Mouse (Mus musculus): Measurements from ENCODE around the gene Slc35d1.

The Slc35d1 gene

DNA sequence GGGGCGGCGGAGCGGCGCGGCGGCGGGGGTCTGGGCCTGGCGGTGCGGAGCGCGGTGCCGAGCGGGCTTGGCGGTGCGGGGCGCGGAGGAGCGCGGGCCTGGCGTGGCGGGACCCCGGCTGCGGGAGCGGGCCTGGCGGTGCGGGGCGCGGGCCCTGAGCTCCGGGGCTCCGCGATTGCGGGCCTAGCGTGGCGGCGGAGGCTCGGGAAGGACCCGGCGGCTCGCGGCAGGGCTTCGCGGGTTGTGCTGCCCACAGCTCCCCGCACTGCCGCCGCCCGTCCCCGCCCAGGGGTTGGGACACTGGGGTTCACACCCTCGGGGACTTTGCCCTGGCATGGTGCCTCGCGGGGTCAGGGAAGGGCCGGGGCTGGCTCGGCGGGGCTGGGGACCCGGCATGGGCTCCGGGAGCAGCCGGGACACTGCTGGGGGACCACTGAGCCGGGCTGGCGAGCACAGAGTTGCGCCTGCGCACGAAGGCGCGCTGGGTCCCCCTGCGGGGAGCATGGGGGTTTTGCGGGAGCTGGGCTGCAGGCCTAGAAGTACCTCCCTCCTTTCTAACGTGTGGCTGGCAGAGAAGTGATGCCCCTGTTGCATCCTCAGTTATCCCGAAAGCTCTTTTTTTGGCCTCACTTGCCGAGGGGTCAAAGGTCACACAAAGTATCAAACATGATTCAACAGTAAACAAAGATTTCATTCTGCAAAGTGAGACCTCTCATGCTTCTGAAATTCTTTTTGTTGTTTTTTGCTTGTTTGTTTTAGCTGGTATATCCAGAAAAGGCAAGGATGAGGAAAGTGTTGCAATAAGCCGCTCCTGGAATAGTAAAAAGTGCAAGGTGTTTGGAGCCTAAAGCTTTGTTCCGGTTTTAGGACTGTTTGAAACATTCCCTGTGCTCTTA, at the start of gene Slc35d1:
Gene Slc35d1, minus strand, starts transcription at position 240 of the 896 bp plus-strand sequence.
- in situ Hi-C loops (cut with MboI, MseI), result loop anchor here (5.0 kb wide), 1 partner anchor 103 kb away; the partner anchor contains the start of genes Mier1 and Wdr78

DNA sequence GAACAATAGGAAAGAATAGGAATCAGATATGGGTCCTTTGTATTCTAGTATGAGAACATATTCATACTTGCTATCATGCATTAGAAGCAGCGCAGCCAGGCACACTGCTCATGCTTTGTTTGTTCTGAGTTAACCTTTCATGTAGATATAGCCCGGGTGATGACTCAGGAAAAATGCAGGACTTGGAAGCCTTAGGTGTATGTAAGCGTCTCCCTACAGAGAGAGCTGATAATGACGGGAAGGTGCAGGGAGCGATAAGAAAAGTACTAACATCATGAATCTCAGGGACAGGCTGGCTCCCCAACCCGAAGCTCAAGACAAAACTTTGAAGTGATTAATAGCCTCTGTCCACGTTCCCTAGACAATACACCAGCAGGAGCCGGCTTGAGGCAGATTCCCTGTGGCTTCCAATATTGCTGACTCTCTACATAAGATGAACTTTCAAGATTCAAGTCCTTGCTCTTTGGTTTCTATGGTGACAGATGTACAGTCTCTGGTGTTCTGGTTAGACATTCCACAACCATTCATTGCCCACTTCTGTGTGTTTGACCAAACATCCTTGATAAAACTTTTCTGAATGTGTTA, 48.9 kb upstream of the Slc35d1 start:
- in situ Hi-C loops (cut with MboI, MseI), result no loop called here

DNA sequence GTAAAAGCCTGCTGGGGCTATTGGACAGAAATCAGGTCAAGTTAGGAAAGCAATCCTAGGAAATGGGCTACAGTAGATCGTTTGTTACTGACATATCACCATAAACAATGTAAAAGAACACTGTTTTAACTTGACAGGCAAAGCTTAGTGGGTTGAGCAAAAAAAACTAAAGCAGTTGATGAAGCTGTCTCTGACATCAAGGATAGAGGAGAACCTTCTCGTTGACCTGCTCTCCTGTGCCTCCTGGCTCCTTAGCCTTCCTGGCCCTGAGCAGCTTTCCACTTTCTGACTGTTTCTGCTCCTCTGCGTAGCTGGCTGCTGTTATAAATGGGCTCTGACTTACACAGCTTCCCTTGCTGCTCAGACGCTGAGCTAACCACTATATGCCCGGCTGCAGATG, 48.4 kb upstream of the Slc35d1 start:
- in situ Hi-C loops (cut with MboI, MseI), result no loop called here

DNA sequence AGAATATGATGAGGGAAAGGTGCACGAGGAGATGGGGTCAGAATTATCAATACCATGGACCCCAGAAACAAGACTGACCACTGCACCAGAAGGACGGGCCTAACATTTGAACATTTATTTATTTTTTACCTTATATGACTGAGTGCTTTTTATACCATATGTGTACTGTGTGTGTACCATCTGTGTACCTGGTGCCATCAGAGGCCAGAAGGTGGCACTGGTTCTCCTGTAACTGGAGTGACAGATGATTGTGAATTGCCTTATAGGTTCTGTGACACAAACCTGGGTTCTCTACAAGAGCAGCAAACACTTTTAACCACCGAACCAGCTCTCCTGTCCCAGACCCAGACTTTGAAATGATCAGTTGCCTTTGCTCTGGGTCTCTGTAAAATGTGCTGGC, 43.9 kb upstream of the Slc35d1 start:
- in situ Hi-C loops (cut with MboI, MseI), result no loop called here

DNA sequence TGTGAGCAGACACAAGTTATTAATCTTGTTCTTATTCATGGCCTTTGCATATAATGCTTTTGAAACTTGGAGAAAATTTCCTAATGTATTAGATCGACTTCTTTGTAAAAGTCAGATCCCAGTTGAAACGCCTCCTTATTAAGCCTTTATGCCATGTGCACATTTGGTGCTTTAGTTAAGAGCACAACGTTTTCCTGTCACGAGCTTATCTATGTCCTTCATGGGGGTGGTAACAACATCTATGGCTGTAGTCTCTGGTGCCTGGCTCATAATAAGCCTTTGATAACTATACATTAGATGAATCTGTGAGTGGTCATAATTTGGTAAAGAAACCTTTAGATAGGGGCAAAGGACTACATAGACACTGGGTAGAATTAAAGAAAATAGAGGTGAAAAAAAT, 38.9 kb upstream of the Slc35d1 start:
- in situ Hi-C loops (cut with MboI, MseI), result no loop called here

DNA sequence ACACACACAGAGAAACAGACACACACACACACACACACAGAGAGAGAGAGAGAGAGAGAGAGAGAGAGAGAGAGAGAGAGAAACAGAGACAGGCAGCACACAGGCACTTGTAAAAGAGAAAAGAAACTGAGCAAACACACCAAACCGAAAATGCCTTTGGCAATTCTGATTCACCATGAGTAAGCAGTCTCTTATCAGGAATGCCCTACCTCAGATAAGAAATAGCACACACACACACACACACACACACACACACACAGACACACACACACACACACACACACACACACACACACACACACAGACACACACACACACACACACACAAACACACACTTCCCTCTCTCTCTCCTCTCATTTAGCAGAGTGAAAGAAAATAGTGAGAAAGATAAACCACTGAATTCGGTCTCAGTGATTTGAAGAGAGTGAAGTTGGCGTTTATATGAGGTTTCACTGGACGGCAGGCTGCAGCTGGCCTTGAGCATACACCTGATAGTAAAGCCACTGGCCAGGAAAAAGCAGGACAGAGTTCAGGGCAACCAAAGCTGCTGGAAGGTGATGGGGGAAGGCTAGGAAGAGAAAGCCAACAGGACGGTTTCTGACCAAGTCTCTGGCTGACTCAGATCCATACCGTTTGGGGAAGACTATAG, 34.6 kb upstream of the Slc35d1 start:
- in situ Hi-C loops (cut with MboI, MseI), result no loop called here

DNA sequence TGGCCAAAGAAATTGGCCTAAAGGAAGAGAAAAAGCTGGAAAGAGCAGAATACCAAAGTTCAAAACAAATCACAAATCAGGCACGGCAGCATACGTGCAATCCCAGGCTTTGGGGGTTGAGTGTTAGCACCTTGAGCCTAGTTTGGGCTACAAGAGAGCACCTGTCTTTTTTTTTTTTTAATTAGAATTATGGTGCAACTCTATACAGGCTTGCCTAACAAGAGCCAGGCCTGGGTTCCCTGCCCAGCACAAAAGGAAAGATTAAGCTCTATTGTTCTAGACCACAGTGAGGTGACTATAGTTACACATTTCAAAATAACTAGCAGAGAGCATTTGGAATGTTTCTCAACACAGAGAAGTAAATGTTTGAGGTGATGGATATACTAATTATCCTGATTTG, 32.8 kb upstream of the Slc35d1 start:
- in situ Hi-C loops (cut with MboI, MseI), result no loop called here

DNA sequence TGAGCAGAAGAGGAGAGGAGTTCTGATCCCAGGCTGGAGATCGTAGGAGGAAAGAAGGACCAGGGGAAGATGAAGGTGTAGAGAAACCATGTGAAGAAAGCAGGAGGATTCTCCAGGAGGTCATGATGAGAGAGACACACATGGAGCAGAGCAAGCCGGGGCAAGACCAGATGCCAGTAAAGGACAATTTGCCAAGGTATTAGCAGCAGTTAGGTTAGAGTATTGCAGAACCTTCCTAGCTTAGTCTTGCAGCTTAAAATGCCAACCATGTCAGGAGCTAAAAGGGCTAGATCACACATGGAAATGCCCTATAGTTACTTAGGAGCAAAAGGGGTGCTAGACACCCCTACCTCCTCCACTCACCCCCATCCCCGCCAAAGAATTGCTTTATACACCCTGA, 32.3 kb upstream of the Slc35d1 start:
- in situ Hi-C loops (cut with MboI, MseI), result no loop called here

DNA sequence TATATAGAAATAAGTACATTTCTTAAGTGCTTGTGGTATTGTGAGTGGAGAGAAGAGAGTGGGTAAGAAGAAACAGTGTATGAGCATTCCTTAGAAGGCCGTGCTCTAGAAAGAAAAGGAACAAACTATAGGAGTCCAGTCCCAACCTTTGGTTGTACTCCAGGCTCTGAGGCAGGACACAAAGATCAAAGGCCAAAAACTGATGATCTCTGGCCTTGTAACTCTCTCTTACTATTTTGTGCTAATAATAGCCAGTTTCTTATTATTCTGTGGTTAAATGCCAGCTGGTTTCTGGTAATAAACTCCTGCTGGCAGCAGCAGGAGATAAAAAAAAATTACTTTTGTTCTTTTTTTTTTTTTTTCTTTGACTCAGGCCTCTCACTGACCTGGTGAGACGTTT, 17.2 kb upstream of the Slc35d1 start:
- in situ Hi-C loops (cut with MboI, MseI), result no loop called here

DNA sequence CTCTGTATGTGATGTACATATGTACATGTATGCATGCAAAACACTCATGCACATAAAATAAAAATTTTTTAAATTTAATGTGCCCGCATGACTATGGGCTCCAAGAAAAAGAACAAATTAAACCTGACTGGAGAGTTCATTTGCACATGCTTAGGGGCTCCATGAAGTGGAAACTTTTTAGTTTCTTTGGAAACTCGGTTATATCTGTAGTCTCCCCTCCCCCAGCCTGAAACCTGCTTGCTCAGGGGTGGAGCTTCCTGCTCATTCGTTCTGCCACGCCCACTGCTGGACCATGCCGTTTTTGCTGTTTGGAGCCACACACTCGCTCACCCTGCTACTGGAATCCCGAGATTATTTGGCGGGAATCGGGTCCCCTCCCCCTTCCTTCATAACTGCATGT, 7.9 kb upstream of the Slc35d1 start:
- in situ Hi-C loops (cut with MboI, MseI), result no loop called here

DNA sequence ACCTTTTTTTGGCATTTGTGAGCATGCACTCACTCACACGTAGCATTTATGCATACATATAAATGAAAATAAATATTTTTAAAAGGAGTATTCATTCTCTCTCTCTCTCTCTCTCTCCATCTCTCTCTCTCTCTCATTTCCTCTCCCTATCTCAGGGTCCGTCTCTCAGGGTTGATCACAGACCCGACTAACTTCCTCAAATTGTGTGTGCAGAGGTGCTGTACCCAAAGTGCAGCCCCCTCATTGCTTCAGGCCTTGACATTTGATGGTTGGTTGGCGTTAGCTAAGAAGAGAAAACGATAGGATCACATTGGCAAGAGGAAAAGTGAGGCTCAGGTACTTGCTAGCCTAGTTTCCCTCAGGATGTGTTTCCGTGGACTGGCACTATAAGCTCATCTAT, 6.8 kb upstream of the Slc35d1 start:
- in situ Hi-C loops (cut with MboI, MseI), result no loop called here

DNA sequence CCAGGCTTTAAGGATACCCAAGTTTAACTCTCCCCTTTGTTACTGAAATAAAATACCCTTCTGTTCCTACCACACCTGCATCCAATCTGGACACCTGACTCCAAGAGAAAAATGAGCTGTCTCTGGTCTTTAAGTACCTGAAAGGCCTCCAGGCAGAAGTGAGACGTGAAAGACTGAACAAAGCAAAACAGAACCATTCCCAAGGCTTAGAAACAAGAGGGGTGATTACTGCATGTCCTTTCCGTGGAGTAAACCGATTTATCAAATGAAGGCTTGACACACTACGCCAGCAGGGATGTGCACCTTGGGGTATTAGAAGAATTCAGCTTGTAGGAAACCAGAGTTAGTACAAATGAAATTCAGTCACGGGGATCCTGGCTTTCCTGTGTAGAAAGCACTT, 4.0 kb upstream of the Slc35d1 start:
- in situ Hi-C loops (cut with MboI, MseI), result loop anchor here (5.0 kb wide), 1 partner anchor 107 kb away; the partner anchor contains the start of genes Mier1 and Wdr78

DNA sequence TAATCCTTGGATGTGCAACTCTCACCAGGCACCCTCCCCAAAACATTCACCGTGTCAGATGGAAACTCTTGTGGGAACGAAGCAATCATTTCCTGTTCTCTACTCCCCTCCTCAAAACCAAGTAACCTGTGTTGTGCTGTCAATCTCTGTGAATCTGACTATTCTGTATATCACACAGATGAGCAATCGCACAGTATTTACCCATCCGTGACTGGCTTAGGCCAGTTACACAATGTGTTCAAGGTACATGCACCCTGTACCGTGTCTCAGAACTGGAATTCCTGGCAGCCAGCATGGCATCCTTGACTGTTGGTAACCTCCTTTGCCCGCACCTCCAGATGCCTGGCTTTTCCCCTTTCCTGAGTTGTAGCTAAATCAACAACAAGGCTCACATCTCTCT, 1.1 kb upstream of the Slc35d1 start:
- in situ Hi-C loops (cut with MboI, MseI), result loop anchor here (5.0 kb wide), 1 partner anchor 104 kb away; the partner anchor contains the start of genes Mier1 and Wdr78

DNA sequence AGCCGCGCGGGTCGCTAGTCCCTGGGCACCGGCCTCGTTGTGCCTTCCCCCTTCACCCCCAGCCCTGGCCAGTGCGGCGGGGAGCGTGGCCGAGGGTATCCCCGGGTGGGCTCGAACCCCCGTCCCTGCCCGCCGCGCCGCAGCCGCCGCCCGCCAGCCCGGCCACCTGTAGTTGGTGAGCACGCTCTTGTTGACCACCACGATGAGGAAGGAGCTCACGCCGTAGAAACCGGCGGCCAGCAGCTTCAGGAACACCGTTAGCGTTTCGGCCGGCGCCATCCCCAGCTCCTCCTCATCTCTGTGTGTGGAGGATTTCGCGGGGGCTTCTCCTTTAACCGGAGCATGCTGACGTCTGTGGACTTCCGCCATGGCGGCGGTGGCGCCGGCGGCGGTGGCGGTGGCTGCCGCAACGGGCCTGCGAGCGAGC, 453 bp downstream of the Slc35d1 start:
- in situ Hi-C loops (cut with MboI, MseI), result no loop called here

DNA sequence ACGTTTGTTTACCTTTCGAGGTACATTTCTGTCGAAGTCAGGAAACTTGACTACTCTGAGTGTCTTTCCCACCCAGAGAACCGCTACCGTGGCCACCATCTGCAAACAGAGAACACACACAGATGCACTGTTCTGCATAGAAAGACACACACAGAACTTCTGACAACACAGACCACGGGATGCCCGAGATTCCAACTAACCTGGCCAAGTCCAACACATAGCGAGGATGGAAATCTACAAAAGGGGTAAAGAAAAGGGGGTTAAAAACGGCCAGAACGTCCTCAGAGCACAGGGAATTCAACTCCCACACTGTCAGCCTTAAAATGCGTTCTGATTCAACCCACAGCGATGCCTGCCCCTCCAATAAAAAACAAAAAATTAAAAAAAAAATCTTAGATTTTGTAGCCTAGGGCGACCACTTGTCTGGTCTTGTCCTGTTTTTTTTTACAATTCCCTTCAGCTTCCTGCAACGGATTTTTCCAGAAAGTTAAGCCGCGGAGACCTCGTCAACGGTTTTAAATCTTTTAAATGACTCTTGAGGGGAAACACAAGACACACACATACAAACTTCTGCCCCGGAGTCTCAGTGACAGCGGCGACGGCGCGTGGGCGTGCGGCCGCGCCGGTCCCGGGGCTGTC, 986 bp downstream of the Slc35d1 start:
- in situ Hi-C loops (cut with MboI, MseI), result no loop called here

DNA sequence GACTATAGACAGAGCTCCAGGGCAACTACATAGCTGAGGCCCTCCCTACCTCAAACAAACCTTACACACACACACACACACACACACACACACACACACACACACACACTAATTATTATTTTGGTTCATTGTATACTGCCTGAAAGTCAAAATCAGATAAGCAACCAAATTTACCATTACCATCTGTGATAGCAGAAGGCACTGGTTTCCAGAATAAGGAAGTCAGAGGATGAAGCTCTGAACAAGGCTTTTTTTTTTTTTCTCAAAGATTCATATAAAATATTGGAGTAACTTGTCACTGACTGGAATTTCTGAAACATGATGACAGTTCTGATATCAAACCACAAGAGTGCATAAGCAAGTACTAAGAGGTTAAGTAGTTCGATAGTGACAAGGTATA, 6.4 kb downstream of the Slc35d1 start:
- in situ Hi-C loops (cut with MboI, MseI), result no loop called here

DNA sequence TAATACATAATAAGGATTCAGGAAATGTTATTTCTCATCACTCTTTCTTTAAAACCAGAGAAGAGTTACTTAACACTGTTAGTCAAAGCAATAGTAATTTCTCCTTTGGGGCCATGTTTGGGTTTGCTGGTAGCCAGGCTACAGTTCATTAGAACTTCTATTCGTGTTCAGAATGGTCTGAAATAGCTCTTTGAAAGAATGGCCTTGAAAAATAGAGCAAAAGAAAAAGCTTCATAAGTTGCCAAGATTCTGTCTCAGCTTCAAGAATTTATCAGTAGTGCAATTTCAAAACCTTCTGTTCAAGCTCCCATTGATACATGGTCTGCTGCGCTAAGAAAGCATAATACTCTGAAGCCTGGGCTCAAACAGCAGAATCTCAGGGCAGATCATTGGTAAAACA, 11.3 kb downstream of the Slc35d1 start:
- in situ Hi-C loops (cut with MboI, MseI), result no loop called here

DNA sequence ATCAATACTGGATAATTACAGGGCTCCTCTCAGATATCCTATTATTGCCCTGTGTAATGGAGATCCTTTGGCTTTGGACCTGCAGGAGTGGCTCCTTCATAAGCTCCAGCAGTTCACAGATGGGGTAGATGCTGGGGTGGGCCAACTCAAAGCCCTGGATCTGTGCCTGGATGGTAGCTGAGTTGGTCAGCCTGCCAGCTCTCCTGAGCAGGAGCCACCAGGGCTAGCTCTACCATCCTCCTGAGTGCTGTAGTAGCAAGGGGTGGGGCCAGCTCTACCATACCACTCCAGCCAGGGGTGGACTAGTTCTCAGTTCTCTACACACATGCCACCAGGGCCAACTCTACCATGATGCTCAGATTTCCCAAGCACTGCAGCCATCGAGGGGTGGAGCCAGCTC, 14.9 kb downstream of the Slc35d1 start:
- in situ Hi-C loops (cut with MboI, MseI), result no loop called here

DNA sequence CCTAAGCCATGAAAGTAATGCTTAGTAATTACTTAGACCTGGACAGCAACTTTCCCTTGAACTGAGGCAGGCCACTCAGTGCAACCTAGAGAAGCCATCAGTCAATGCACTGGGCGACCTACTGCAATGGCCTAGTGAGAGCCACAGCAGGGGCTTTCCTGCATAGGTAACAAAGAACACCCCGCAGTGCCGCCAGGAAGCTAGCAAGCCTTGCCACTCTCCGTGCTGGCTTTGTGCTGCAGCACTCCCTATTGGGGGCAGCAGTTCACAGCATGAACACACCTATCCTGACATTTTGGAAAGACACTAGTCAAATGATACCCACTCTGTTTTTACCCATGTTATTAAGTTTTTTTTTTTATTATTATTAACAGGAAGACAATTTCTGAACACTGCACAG, 15.9 kb downstream of the Slc35d1 start:
- in situ Hi-C loops (cut with MboI, MseI), result no loop called here

DNA sequence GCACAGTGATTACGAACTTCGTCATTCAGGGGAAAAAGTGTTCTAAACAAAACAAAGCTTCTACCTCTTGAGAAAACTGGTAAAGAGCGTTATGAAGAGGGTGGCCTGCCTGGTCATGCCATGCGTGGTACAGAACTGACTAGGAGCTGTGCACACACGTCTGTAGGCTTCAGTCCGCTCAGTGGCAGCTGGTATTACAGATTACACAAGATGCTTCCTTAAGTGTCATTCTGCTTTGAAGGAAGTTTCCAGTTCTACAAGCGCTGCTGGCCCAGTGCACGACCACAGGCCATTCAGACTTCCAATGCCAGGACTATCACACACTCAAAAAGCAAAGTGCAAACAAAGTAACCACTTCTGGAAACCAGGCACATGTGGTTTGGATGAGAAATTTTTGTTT, 17.6 kb downstream of the Slc35d1 start:
- in situ Hi-C loops (cut with MboI, MseI), result no loop called here

DNA sequence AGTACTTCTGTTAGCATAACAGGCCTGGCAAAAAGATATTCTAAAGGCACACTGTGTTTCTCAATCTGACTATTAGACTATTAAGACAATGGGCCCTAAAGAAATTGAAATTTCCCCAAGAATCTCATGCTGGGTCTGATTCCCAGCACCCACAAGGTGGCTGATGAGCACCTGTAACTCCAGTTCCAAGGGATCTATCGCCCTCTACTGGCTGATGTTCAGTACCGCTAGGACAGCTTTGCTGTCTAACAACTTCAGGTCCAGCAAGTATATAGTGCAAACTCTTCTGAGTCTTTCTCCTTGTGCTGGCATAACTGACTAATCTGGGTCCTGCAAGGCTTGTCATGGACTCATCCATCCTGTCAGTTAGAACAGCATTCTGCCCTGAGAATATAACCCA, 22.5 kb downstream of the Slc35d1 start:
- in situ Hi-C loops (cut with MboI, MseI), result no loop called here
